Mouse (Mus musculus) heart, postnatal 0 days (tissue): ENCODE data around the gene Abi3.

Experiments
- CTCF ChIP-seq: IDR thresholded peaks from 2 replicates; pipeline ENCODE4 v1.5.1; 2016; ENCODE audit warnings: antibody characterized with exemption, control low read depth, low read depth
- EP300 ChIP-seq: IDR thresholded peaks from 2 replicates; pipeline ENCODE4 v1.6.1; 2016; ENCODE audit warnings: antibody characterized with exemption, low read depth

DNA sequence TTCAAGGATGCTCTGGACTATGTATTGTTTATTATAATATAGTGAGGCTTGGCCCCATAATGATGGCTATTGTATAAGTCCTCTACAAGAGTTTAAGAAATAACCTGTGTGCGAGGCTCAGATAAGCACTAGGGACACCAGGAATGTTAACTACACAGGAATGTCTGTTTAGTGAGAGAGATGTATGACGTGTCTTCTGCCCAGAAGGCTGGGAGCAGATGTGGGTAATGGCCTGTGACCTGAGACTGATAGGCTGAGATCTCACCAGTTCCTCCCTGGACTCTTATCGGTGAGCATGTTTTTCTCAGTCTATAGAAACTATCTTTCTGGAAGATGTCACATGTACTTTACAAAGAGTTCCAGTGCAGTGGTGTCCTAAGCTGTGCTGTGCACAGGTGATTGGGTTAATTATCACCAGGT, 17.8 kb upstream of the Abi3 start:
- TF ChIP-seq EP300 (no peak), CTCF (no peak)
